Mouse (Mus musculus) thymus, postnatal 10 days (tissue): Measurements from ENCODE around the gene Kcne3.

ENCODE experiments used
- DNase-seq, 2 experiments: peaks; one replicate each; pipeline ENCODE4 v3.0.0; 2021; ENCODE audit warnings: low spot score in 2 of 2

The Kcne3 gene

GRCm38 (mm10) chr7:100176269-100176668 lies at the start of gene Kcne3:
Gene Kcne3 (plus strand): TSS chr7:100176502.
- DNase-seq, result no peak

GRCm38 (mm10) chr7:100126514-100126913 lies 49.8 kb upstream of the Kcne3 start:
- no peak for DNase-seq

GRCm38 (mm10) chr7:100128262-100129041 lies 47.9 kb upstream of the Kcne3 start:
- DNase-seq, result no peak

- DNase-seq, result no peak
These were observed 45.7 kb upstream of the Kcne3 start for GRCm38 (mm10) chr7:100130592-100130991.

GRCm38 (mm10) chr7:100132379-100132778 lies 43.9 kb upstream of the Kcne3 start:
- no peak for DNase-seq

- DNase-seq, result no peak
These were observed 39.3 kb upstream of the Kcne3 start for GRCm38 (mm10) chr7:100137038-100137437.

GRCm38 (mm10) chr7:100138075-100138474 lies 38.2 kb upstream of the Kcne3 start:
- no peak for DNase-seq

- no peak for DNase-seq
These were observed 35.7 kb upstream of the Kcne3 start for GRCm38 (mm10) chr7:100140591-100140990.

- DNase-seq, result no peak
These were observed 27.7 kb upstream of the Kcne3 start for GRCm38 (mm10) chr7:100148586-100148985.

GRCm38 (mm10) chr7:100150086-100150485 lies 26.2 kb upstream of the Kcne3 start:
- no peak for DNase-seq

GRCm38 (mm10) chr7:100150626-100151025 lies 25.7 kb upstream of the Kcne3 start:
- no peak for DNase-seq

- DNase-seq, result no peak
These were observed 18.6 kb upstream of the Kcne3 start for GRCm38 (mm10) chr7:100157669-100158068.

GRCm38 (mm10) chr7:100159105-100159841 lies 17.0 kb upstream of the Kcne3 start, which contains the start of gene Lipt2:
Gene Lipt2 (plus strand): TSS chr7:100159277.
- peak; percentile 72 to 78 for DNase-seq

GRCm38 (mm10) chr7:100160006-100160405 lies 16.3 kb upstream of the Kcne3 start:
- DNase-seq, result no peak

GRCm38 (mm10) chr7:100163506-100163905 lies 12.8 kb upstream of the Kcne3 start:
- DNase-seq, result no peak

- no peak for DNase-seq
These were observed 7.6 kb upstream of the Kcne3 start for GRCm38 (mm10) chr7:100168654-100169053.

GRCm38 (mm10) chr7:100170756-100171155 lies 5.5 kb upstream of the Kcne3 start:
- DNase-seq, result no peak

- peak; percentile 14 to 31 for DNase-seq
These were observed 2.0 kb downstream of the Kcne3 start for GRCm38 (mm10) chr7:100178016-100178890.

GRCm38 (mm10) chr7:100178891-100179233 lies 2.6 kb downstream of the Kcne3 start:
- no peak for DNase-seq

- DNase-seq, result no peak
These were observed 3.1 kb downstream of the Kcne3 start for GRCm38 (mm10) chr7:100179394-100179793.

GRCm38 (mm10) chr7:100179836-100180407 lies 3.6 kb downstream of the Kcne3 start:
- DNase-seq, result no peak

GRCm38 (mm10) chr7:100181176-100181575 lies 4.9 kb downstream of the Kcne3 start:
- DNase-seq, result no peak
